Mouse (Mus musculus) liver, embryonic 13.5 days (tissue): ENCODE data around the gene Nectin2. TPM values are rescaled to one million over a fixed set of nuclear protein-coding genes. Genes with fewer than 3 reads are reported as not detected.

Experiments
- ATAC-seq: fragments of 200-750 bp; cut with Nextera tagmentation; 2 replicates; pipeline ENCODE4 v1.8.0; 2017; ENCODE audit warnings: low read depth, mild to moderate bottlenecking, moderate number of reproducible peaks, moderate library complexity
- DNase-seq: peaks from one replicate; pipeline ENCODE4 v3.0.0; 2022
- H3K27ac ChIP-seq: fragments of 300-500 bp; sonication (generic); 2 replicates; pipeline ENCODE4 v1.5.1; 2015; ENCODE audit warnings: moderate library complexity, mild to moderate bottlenecking, inconsistent platforms
- H3K27me3 ChIP-seq: fragments of 300-500 bp; sonication (generic); 2 replicates; pipeline ENCODE4 v1.6.1; 2015; ENCODE audit warnings: mild to moderate bottlenecking, inconsistent platforms
- H3K36me3 ChIP-seq: fragments of 300-500 bp; sonication (generic); 2 replicates; pipeline ENCODE4 v1.6.1; 2015; ENCODE audit warnings: mild to moderate bottlenecking, inconsistent platforms
- H3K4me1 ChIP-seq: fragments of 300-500 bp; sonication (generic); replicated peaks from 2 replicates; pipeline ENCODE4 v1.6.1; 2015; ENCODE audit warnings: inconsistent platforms
- H3K4me2 ChIP-seq: fragments of 300-500 bp; sonication (generic); 2 replicates; pipeline ENCODE4 v1.6.1; 2015; ENCODE audit warnings: inconsistent platforms, mild to moderate bottlenecking, moderate library complexity
- H3K4me3 ChIP-seq: fragments of 300-500 bp; sonication (generic); replicated peaks from 2 replicates; pipeline ENCODE4 v1.5.1; 2015; ENCODE audit warnings: mild to moderate bottlenecking, inconsistent platforms
- H3K9ac ChIP-seq: fragments of 300-500 bp; sonication (generic); 2 replicates; pipeline ENCODE4 v1.6.1; 2015; ENCODE audit warnings: mild to moderate bottlenecking, inconsistent platforms
- H3K9me3 ChIP-seq: fragments of 300-500 bp; sonication (generic); replicated peaks from 2 replicates; pipeline ENCODE4 v1.6.1; 2016; ENCODE audit warnings: inconsistent platforms
- WGBS: fragments of 180-500 bp; shearing (Covaris S2); methylation state at CpG from one replicate; pipeline ENCODE4 v1.1.7; 2015; ENCODE audit not compliant: insufficient replicate concordance; 5-methylcytosine and 5-hydroxymethylcytosine counted together
- polyA plus RNA-seq: library from polyadenylated mRNA; unstranded; fragments of >200 nt; fragmentation: Nextera tagmentation; extraction: Ambion mirVana; gene quantifications from 2 replicates; pipeline ENCODE4 v1.2.1, GENCODE M21; 2015

The Nectin2 gene
- polyA plus RNA-seq, 1 experiment from 2014 or later, result 18.2 TPM

DNA sequence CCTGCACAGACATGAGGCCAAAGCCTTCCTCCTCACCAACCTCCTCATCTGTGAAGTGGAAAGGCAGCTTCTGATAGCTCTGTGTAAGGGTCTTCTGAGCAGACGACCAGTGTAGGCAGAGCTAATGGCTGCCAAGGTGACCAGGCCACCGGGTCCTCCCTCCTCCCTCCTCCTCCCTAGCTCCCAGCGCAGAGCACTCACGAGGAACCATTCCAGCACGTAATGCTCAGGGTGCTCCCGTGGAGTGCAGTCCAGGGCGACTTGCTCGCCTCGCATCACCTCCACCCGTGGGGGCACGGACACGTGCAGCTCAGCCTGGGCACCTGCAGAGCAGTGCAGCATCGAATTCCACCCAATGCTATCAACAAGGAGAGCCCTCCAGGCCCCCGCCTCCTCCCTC lies 18.0 kb upstream of the Nectin2 start:
- ATAC-seq (no peak), DNase-seq (no peak)
- Histone ChIP-seq H3K9me3 (no peaks in the 10 kb centered on the region), H3K27ac (no peak overlapping the region), H3K4me1 (peaks cover 23% of the 10 kb centered on the region), H3K4me3 (no peak overlapping the region), H3K36me3 (no peaks in the 10 kb centered on the region), H3K27me3 (peaks cover 54% of the 10 kb centered on the region), H3K4me2 (no peak overlapping the region), H3K9ac (no peak overlapping the region)
- 55% methylated on average over 14 of the region's 14 CpGs for WGBS

DNA sequence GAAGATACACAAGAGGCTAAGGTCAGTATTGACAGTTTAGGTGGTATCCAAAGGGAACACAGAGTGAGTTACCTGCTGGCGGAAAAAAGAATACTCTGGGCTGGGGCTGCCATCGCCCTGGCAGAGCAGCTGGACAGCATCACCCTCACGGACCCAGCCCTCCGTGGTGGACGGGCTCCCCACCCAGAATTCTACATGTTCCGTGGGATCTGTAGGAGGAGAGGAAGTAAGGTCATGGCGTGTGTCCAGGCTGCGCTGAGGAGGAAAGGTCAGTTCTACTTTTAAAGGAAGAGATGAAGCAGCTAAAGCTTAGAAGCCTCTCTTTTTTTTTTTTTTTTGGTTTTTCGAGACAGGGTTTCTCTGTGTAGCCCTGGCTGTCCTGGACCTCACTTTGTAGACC lies 14.3 kb upstream of the Nectin2 start:
- ATAC-seq, result no peak
- Histone ChIP-seq H3K36me3 (no peaks in the 10 kb centered on the region), H3K4me2 (no peak overlapping the region), H3K4me1 (peaks cover 6% of the 10 kb centered on the region), H3K4me3 (no peak overlapping the region), H3K9ac (no peak overlapping the region), H3K27me3 (peaks cover 25% of the 10 kb centered on the region), H3K9me3 (no peaks in the 10 kb centered on the region), H3K27ac (no peak overlapping the region)
- no peak for DNase-seq
- WGBS, result 74% methylated on average over 9 of the region's 9 CpGs

DNA sequence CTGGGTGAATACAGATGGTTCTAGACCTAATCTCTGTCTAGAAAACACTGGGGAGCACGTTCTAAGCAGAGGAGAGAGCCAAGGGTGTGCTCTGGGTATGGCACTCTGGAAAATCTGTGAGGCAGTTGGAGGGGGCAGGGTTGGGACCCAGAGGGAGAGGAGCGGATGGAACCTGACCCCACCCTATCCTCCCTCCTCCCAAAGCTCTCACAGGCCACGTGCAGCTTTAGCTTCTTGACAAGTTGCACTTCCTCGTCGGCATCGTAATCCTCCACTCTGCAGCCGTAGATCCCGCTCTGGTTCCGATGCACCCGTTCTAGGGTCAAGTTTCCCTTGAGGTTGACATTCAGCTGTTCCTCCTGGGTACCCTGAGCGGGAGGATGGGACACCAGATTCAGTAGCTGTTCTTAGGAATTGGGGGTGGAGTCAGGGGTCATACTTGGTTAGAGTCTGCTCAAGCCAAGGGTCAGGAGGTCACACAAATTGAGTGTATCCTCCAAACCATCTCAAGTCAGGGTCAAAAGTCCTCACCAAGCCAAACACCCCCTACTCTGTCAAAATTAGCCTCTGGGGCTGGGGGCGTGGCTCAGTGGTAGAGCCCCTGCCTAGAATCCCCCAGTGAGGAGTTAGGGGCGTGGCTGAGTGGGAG lies 13.7 kb upstream of the Nectin2 start:
- no peak for ATAC-seq
- Histone ChIP-seq H3K36me3 (no peaks in the 10 kb centered on the region), H3K4me2 (no peak overlapping the region), H3K27ac (no peak overlapping the region), H3K27me3 (peaks cover 19% of the 10 kb centered on the region), H3K9me3 (no peaks in the 10 kb centered on the region), H3K4me3 (no peak overlapping the region), H3K9ac (no peak overlapping the region), H3K4me1 (0 out of 2 replicates have a peak, but pooled peaks cover 2% of the 10 kb centered on the region)
- no peak for DNase-seq
- 66% methylated on average over 13 of the region's 13 CpGs for WGBS

DNA sequence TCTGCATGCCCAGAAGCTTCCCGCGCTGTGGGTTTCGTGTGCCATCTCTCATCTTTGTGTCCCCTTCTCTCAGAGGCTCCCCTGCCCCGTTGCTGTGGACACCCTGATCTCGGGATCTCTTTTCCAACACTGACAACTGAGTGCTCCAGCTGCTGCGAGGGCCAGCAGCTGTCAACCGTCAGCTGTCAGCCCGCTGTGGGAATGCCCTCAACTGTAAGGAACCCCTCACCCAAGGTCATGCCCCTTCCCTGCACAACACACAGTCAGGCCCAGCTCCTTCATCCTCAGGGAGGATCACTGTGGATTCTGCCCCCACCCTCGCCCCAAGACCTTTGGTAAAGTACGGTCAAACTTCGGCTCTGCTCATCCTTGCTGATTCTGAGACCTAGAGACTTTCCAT lies 12.0 kb upstream of the Nectin2 start:
- no peak overlapping the region for H3K9ac ChIP-seq
- H3K36me3 ChIP-seq, result no peaks in the 10 kb centered on the region
- no peaks in the 10 kb centered on the region for H3K9me3 ChIP-seq
- ATAC-seq, result no peak
- H3K27ac ChIP-seq, result no peak overlapping the region
- H3K4me3 ChIP-seq, result no peak overlapping the region
- DNase-seq, result no peak
- no peak overlapping the region for H3K4me2 ChIP-seq
- 0 out of 2 replicates have a peak, but pooled peaks cover 8% of the 10 kb centered on the region for H3K27me3 ChIP-seq
- WGBS, result 74% methylated on average over 11 of the region's 11 CpGs
- 0 out of 2 replicates have a peak, but pooled peaks cover 2% of the 10 kb centered on the region for H3K4me1 ChIP-seq

DNA sequence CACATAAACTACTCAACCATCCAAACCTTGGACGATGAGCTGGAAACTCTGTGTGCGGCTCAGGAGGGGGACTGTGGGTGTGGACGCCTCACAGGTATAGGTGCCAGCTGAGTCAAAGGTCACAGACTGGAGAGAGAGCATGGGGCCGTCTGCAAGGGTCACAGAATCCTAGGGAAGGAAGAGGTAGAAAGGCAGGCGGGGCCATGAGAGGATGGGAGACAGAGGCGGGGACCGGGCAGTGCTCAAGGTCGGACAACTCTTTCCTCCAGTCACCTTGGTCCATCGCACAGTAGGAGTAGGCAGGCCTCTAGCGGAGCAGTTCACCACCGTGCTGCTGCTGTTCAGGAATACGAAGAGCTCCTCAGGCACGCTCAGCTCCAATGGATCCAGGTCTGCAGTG lies 9.7 kb upstream of the Nectin2 start:
- DNase-seq, result no peak
- H3K9me3 ChIP-seq, result no peaks in the 10 kb centered on the region
- no peaks in the 10 kb centered on the region for H3K36me3 ChIP-seq
- no peak overlapping the region for H3K9ac ChIP-seq
- H3K27me3 ChIP-seq, result peaks cover 7% of the 10 kb centered on the region; the same call in 1 of the 2 replicates
- no peak overlapping the region for H3K27ac ChIP-seq
- no peak overlapping the region for H3K4me2 ChIP-seq
- H3K4me1 ChIP-seq, result peaks cover 8% of the 10 kb centered on the region; the same call in 1 of the 2 replicates
- H3K4me3 ChIP-seq, result no peak overlapping the region
- no peak for ATAC-seq
- WGBS, result 70% methylated on average over 13 of the region's 13 CpGs

DNA sequence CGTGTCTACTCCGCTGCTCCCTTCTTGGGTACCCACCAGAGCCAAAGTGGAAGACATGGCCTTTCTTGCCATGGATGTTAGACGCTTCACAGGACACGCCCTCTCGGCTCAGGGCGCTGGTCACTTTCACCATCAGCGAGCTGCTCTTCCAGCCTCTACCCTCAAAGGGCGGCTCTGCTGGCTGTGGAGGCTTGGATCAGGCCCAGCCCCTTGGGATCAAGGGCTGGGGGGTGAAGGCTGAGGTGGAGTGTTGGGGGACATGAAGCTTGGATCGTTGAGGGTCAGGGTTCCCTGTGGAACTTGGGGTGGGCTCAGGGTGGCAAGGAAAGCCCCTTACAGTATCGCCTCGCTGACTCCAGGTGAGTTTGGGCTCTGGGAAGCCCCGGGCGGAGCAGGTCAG lies 8.3 kb upstream of the Nectin2 start:
- H3K36me3 ChIP-seq, result no peaks in the 10 kb centered on the region
- 72% methylated on average over 13 of the region's 13 CpGs for WGBS
- H3K9me3 ChIP-seq, result no peaks in the 10 kb centered on the region
- H3K27ac ChIP-seq, result no peak overlapping the region
- ATAC-seq (no peak), DNase-seq (no peak)
- no peak overlapping the region for H3K4me2 ChIP-seq
- no peak overlapping the region for H3K4me3 ChIP-seq
- no peak overlapping the region for H3K9ac ChIP-seq
- H3K4me1 ChIP-seq, result peaks cover 8% of the 10 kb centered on the region; the same call in 1 of the 2 replicates
- peaks cover 7% of the 10 kb centered on the region; the same call in 1 of the 2 replicates for H3K27me3 ChIP-seq

DNA sequence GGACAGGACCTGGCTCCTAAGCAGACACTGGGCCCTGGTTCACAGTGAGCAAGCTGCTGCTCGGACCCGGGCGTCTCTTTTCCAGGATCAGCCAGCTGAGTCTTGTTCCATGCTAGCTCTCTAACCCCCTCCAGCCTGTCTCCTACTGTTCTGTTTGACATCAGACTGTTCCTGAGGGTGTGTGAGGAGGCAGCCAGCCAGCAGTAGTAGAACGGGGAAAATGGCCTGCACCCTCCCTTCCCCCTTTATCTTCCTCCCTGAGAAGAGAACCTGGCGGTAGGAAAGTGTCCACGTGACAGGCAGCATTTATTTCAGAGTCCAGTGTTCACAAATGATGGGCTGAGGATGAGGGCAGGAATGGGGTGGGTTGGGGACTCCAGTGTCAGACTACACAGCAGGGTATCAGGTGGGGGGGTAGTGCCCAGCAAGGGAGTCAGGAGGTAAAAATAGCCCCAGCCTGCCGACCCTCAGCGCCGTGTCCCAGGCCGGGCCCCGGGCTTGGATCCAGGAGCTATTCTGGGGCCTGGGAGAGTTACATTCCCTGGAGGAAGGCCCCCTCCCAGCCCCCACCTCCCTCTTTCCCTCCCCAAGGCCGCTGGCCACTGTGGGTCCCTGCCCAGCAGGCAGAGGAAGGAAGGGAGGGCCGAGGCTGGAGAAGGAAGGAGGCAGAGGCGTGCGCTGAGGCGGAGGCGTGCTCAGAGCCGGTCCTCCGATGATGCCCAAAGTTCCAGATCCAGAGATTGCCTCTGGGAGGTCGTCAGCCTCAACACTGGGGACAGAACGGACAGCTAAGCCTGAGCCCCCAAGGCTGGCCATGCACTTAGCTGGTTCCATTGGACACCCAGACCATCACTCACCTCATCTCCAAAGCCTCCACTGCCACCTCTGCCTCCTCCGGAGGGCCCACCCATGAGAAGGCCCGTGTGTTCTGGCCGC lies 5.8 kb upstream of the Nectin2 start:
- ATAC-seq (0 out of 2 replicates have a peak, but pooled peaks have one; percentile 21), DNase-seq (no peak)

DNA sequence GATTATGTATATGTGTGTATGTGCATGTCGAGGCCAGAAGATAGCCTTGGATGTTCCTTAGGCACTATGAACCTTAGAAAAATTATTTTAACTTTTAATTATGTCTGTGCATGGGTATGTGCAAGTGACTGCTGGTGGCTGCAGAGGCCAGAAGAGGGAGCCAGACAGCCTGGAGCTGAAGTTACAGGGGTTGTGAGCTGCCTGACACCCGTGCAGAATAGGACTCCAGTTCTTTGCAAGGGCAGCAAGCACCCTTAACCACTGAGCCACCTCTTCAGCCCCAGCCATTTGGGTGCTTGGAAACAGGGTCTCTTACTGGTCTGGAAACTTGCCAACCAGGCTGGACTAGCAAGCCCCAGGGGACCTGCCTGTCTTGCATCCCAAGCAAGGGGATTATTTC lies 4.7 kb upstream of the Nectin2 start:
- DNase-seq (no peak), ATAC-seq (no peak)
- H3K9ac ChIP-seq, result no peak overlapping the region
- H3K9me3 ChIP-seq, result no peaks in the 10 kb centered on the region
- 56% methylated on average over 2 of the region's 2 CpGs for WGBS
- H3K4me1 ChIP-seq, result peaks cover 20% of the 10 kb centered on the region
- no peaks in the 10 kb centered on the region for H3K36me3 ChIP-seq
- no peak overlapping the region for H3K4me3 ChIP-seq
- H3K27me3 ChIP-seq, result peaks cover 7% of the 10 kb centered on the region; the same call in 1 of the 2 replicates
- H3K27ac ChIP-seq, result no peak overlapping the region
- H3K4me2 ChIP-seq, result no peak overlapping the region

More for the DNA sequence above, 5.8 kb upstream of the Nectin2 start:
- Histone ChIP-seq H3K27me3 (peaks cover 7% of the 10 kb centered on the region; the same call in 1 of the 2 replicates), H3K9me3 (no peaks in the 10 kb centered on the region), H3K4me3 (no peak overlapping the region), H3K27ac (no peak overlapping the region), H3K36me3 (no peaks in the 10 kb centered on the region), H3K4me2 (no peak overlapping the region), H3K9ac (no peak overlapping the region), H3K4me1 (peaks cover 10% of the 10 kb centered on the region)
- WGBS, result 34% methylated on average over 24 of the region's 24 CpGs

DNA sequence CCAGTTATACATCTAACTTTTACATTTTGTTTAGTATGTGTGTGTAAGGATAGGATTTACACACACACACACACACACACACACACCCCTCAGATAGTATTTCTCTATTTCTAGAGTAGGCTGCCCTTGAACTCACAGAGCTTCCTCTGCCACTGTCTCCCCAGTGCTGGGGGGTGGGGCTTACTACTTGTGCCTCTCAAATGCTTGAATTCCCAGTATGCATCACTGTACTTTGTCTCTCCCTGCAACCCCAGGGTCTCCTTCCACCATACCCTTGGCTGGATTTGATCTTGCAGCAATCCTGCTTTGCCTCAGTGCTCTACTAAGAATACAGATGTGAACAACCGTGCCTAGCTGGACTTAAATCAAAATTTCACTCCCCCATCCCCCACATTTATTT lies 3.8 kb upstream of the Nectin2 start:
- H3K4me2 ChIP-seq, result no peak overlapping the region
- peaks cover 7% of the 10 kb centered on the region; the same call in 1 of the 2 replicates for H3K27me3 ChIP-seq
- no peaks in the 10 kb centered on the region for H3K9me3 ChIP-seq
- H3K4me3 ChIP-seq, result no peak overlapping the region
- DNase-seq, result no peak
- no peaks in the 10 kb centered on the region for H3K36me3 ChIP-seq
- peaks cover 30% of the 10 kb centered on the region for H3K4me1 ChIP-seq
- no peak for ATAC-seq
- no peak overlapping the region for H3K27ac ChIP-seq
- no peak overlapping the region for H3K9ac ChIP-seq
- 61% methylated on average over 1 of the region's 1 CpGs for WGBS

DNA sequence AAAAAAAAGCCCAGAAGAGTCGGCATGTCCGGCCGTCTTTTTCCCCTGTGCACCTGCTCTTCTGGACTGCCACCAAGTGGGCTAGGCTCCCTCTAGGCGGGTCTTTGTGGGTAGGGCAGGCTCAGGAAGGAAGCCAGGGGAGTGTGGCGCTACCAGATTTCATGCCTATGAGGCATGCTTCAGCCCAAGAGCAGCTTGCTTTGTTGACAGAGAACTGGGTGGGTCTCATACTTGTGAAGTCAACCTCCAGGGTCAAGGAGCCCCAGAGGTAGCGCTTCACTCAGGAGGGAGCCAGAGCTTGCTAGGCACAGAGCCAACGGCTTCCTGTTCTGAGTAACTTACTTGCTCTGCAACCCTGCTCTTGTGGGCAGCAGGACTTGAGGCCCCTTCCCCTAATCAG lies 3.3 kb upstream of the Nectin2 start:
- no peaks in the 10 kb centered on the region for H3K36me3 ChIP-seq
- H3K9ac ChIP-seq, result no peak overlapping the region
- 38% methylated on average over 7 of the region's 7 CpGs for WGBS
- no peak overlapping the region for H3K4me3 ChIP-seq
- peaks cover 35% of the 10 kb centered on the region for H3K4me1 ChIP-seq
- DNase-seq, result no peak
- no peak overlapping the region for H3K4me2 ChIP-seq
- peaks cover 7% of the 10 kb centered on the region; the same call in 1 of the 2 replicates for H3K27me3 ChIP-seq
- no peak for ATAC-seq
- no peaks in the 10 kb centered on the region for H3K9me3 ChIP-seq
- H3K27ac ChIP-seq, result no peak overlapping the region

DNA sequence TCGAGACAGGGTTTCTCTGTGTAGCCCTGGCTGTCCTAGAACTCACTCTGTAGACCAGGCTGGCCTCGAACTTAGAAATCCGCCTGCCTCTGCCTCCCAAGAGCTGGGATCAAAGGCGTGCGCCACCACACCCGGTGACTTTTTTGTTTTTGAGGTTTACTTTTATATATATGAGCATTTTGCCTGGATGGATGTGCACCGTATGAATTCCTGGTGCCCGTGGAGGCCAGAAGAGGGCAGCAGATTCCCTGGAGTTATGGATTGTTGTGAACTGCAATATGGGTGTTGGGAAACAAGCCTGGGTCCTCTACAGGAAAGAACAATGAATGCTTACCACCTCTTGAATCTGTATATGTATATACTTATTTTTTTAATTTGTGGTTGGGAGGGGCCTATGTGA lies 2.4 kb upstream of the Nectin2 start:
- DNase-seq (no peak), ATAC-seq (no peak)
- no peak overlapping the region for H3K27ac ChIP-seq
- H3K36me3 ChIP-seq, result no peaks in the 10 kb centered on the region
- peaks cover 44% of the 10 kb centered on the region for H3K4me1 ChIP-seq
- peaks cover 7% of the 10 kb centered on the region; the same call in 1 of the 2 replicates for H3K27me3 ChIP-seq
- H3K4me2 ChIP-seq, result no peak overlapping the region
- H3K4me3 ChIP-seq, result no peak overlapping the region
- no peak overlapping the region for H3K9ac ChIP-seq
- H3K9me3 ChIP-seq, result no peaks in the 10 kb centered on the region
- 58% methylated on average over 8 of the region's 8 CpGs for WGBS
